Mouse (Mus musculus) testis, adult 2 months (tissue): ENCODE measurements around the gene Krt9.

Experiments
- CTCF ChIP-seq: fragments of 200-500 bp; IDR thresholded peaks from 2 replicates; pipeline ENCODE4 v1.5.1; 2012; ENCODE audit warnings: low read depth, mild to moderate bottlenecking, inconsistent platforms, low read length, moderate library complexity; ENCODE audit not compliant: control insufficient read depth, insufficient read depth, insufficient replicate concordance
- POLR2A ChIP-seq: fragments of 200-500 bp; IDR thresholded peaks from 2 replicates; pipeline ENCODE4 v1.6.1; 2012; ENCODE audit warnings: low read depth, mild to moderate bottlenecking, inconsistent platforms, low read length, moderate library complexity; ENCODE audit not compliant: control insufficient read depth

DNA sequence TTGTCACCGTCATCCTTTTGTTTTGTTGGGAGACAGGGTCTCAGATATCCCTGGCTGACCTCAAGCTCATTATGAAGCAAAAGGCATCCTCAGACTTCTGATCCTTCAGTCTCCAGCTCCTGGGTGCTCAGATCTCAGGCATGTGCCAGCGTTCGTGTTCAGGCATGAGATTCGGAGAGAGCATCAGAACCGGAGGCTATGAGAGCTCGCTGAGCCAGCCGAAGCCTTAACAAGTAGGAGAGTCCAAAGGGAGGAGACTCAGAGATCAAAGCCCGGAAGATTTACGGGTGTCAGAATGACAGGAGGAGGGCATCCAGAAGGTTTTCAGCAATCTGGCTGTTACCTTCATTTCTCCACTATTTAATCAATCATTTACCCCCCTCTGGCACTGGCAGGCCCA lies 16.3 kb downstream of the Krt9 start:
- TF ChIP-seq POLR2A (no peak), CTCF (no peak)
